Mouse (Mus musculus): ENCODE measurements at regions not wholly inside any gene's neighbourhood (a gene's known extent, or its start where the extent isn't known, plus 50 kb on each side); places are given as distances from the start of the nearest gene placed in this dataset.

GRCm38 (mm10) chr3:50845311-50845710 lies 378.9 kb upstream of the Noct start:
- no peak for TF ChIP-seq GATA1 (IDR thresholded peaks at IDR 0.05; ENCODE audit: borderline replicate concordance, low read length)
- no peak for TF ChIP-seq POLR2AphosphoS5 (IDR thresholded peaks at IDR 0.05; ENCODE audit: insufficient replicate concordance, low read depth, low read length)
- TF ChIP-seq CTCF (IDR thresholded peaks at IDR 0.05; ENCODE audit: low read depth, low read length), result no peak
